Mouse (Mus musculus) neural tube, embryonic 15.5 days (tissue): Measurements from ENCODE around the gene Tdrd3. TPM values are rescaled to one million over a fixed set of nuclear protein-coding genes. Genes with fewer than 3 reads are reported as not detected.

Source experiments
- ATAC-seq: fragments of 200-750 bp; cut with Nextera tagmentation; 2 replicates; pipeline ENCODE4 v1.8.0; 2017; ENCODE audit warnings: mild to moderate bottlenecking, moderate TSS enrichment, moderate library complexity; ENCODE audit not compliant: low FRiP score
- H3K27ac ChIP-seq: fragments of 300-500 bp; sonication (generic); replicated peaks from 2 replicates; pipeline ENCODE4 v1.5.1; 2015; ENCODE audit warnings: mild to moderate bottlenecking, inconsistent platforms
- H3K27me3 ChIP-seq: fragments of 300-500 bp; sonication (generic); replicated peaks from 2 replicates; pipeline ENCODE4 v1.6.1; 2015; ENCODE audit warnings: inconsistent platforms
- H3K36me3 ChIP-seq: fragments of 300-500 bp; sonication (generic); 2 replicates; pipeline ENCODE4 v1.6.1; 2015; ENCODE audit warnings: inconsistent platforms
- H3K4me1 ChIP-seq: fragments of 300-500 bp; sonication (generic); 2 replicates; pipeline ENCODE4 v1.6.1; 2015; ENCODE audit warnings: inconsistent platforms
- H3K4me2 ChIP-seq: fragments of 300-500 bp; sonication (generic); 2 replicates; pipeline ENCODE4 v1.6.1; 2015; ENCODE audit warnings: inconsistent platforms, mild to moderate bottlenecking, moderate library complexity
- H3K4me3 ChIP-seq: fragments of 300-500 bp; sonication (generic); replicated peaks from 2 replicates; pipeline ENCODE4 v1.5.1; 2015; ENCODE audit warnings: mild to moderate bottlenecking, inconsistent platforms
- H3K9ac ChIP-seq: fragments of 300-500 bp; sonication (generic); replicated peaks from 2 replicates; pipeline ENCODE4 v1.6.1; 2015; ENCODE audit warnings: mild to moderate bottlenecking, inconsistent platforms
- H3K9me3 ChIP-seq: fragments of 300-500 bp; sonication (generic); replicated peaks from 2 replicates; pipeline ENCODE4 v1.6.1; 2016; ENCODE audit warnings: inconsistent platforms
- WGBS: fragments of 180-500 bp; shearing (Covaris S2); methylation state at CpG from one replicate; pipeline ENCODE4 v1.1.7; 2015; ENCODE audit warnings: mixed read lengths; 5-methylcytosine and 5-hydroxymethylcytosine counted together
- polyA plus RNA-seq: library from polyadenylated mRNA; unstranded; fragments of >200 nt; fragmentation: Nextera tagmentation; extraction: Ambion mirVana; gene quantifications from 2 replicates; pipeline ENCODE4 v1.2.1, GENCODE M21; 2015

Gene Tdrd3
- polyA plus RNA-seq, 1 experiment from 2014 or later, result 38.0 TPM

DNA sequence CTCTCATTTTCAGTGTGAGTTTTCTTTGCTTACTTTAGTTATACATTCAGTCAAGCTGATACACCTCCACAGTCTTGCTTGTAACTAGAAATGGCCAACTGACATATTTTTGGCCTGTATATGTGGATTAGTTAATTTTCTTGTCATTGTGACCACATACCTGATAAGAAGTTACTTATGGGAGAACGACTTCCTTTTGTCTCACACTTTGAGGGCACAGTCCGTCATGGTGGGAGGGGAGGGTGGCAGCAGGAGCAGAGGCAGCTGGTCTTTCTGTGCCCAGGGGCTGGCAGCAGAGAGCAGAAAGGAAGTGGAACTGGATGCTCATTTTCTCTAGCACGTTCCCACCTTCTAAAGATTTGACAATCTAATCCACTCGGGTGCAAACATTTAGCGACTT, 156.0 kb downstream of the Tdrd3 start:
- no peaks in the 10 kb centered on the region for H3K27me3 ChIP-seq
- 79% methylated on average over 5 of the region's 5 CpGs for WGBS
- H3K9ac ChIP-seq, result no peak overlapping the region
- H3K27ac ChIP-seq, result no peak overlapping the region
- no peak overlapping the region for H3K4me2 ChIP-seq
- no peak for ATAC-seq
- no peaks in the 10 kb centered on the region for H3K36me3 ChIP-seq
- H3K9me3 ChIP-seq, result no peaks in the 10 kb centered on the region
- H3K4me3 ChIP-seq, result no peak overlapping the region
- H3K4me1 ChIP-seq, result peaks cover 17% of the 10 kb centered on the region

DNA sequence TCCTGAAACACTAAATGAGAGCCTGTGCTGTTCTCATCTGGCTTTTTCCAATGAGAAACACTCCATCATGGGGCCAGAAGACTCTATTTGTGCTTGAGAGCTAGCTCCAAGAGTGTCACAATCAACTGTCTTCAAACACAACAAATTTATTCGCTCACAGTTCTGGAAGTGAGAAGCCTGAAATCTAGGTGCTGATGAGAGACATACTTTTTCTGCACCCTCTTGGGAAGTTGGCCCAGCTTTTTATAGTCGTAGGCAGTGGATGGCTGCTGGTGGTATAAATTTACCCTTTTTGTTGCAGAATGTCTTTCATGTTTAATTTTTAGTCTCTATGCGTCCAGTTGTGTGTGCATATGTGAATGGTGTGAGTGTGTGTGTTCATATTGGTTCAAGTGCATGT, 166.2 kb downstream of the Tdrd3 start:
- WGBS, result 89% methylated on average over 3 of the region's 3 CpGs
- Histone ChIP-seq H3K4me3 (no peak overlapping the region), H3K27me3 (no peaks in the 10 kb centered on the region), H3K9me3 (no peaks in the 10 kb centered on the region), H3K36me3 (no peaks in the 10 kb centered on the region), H3K9ac (no peak overlapping the region), H3K27ac (no peak overlapping the region), H3K4me2 (no peak overlapping the region), H3K4me1 (no peaks in the 10 kb centered on the region)
- no peak for ATAC-seq
